Mouse (Mus musculus): Measurements from ENCODE around the gene Pprc1.

Pprc1 gene

DNA sequence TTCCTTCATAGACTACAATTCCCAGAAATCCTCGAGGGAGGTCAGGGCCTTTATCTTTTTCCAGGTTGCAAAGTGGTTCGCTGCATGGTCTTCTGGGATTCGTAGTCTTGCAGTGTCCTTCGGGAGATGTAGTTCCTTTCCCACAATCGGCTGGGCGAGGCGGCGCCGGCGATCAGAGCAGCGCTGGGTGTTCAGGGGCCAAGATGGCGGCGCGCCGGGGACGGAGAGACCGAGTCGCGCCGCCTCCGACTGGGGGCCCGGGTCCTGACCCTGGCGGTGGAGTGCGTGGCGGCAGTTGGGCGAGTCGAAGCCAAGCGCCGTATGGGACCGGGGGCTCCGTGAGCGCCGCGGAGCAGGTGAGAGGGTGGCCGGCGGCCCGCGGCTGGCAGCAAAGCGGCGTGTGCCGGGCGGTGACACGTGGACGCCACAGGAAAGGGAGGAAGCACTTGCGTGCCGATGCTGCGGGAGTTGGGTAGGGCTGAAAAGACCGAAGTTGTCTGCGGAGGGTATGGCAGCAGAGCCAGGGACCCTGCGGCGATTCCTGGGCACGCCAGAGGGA is 11.8 kb downstream of the Pprc1 start:
- DNase-seq (ENCODE audit: low spot score) = peak; percentile 92

DNA sequence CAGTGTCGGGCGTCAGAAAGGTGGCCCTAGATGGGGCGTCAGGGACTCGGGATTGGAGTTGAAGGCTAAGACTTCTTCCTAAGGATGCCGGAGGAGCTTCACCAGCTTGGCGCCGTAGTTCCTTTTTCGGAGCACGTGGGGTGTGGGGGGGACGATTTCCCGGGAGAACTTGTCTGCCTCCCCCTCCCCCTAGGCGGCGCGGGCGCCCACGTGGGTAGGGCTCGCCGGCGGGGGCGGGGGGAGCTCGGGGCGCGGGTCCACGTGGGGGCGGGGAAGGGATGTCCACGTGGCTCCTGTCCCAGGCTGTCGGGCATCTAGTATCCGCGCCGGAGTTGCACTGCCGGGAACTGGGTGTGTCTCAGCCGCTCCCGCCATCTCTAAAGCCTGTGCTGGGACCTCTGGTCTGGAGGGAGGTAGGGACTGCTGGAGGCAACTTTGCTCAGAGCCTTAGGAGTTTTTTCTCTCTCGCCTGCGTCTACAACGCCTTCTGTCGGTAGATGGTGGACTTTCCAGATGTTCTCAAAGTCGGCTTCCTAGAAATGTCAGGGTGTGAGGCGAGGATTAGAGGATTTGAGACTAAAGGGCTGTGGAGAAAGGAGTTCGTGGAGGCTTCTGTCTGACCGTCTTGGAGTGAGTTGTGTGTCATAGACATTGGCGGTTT is 12.4 kb downstream of the Pprc1 start:
- peak; percentile 81 for DNase-seq (ENCODE audit: low spot score)

DNA sequence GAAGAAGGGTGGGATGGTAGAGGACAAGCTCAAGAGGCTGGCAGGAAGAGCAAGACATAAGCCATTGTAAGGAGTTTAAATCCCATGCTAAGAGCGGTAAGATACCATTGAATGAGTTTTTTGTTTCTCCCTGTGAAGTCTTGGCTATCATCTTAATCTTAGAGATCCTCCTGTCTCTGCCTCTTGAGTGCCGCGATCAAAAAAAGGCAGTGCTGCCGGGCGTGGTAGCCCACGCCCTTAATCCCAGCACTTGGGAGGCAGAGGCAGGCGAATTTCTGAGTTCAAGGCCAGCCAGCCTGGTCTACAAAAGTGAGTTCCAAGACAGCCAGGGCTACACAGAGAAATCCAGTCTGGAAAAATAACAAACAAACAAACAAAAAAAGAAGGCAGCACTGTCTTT is 13.8 kb downstream of the Pprc1 start:
- DNase-seq (ENCODE audit: low spot score) = no peak

DNA sequence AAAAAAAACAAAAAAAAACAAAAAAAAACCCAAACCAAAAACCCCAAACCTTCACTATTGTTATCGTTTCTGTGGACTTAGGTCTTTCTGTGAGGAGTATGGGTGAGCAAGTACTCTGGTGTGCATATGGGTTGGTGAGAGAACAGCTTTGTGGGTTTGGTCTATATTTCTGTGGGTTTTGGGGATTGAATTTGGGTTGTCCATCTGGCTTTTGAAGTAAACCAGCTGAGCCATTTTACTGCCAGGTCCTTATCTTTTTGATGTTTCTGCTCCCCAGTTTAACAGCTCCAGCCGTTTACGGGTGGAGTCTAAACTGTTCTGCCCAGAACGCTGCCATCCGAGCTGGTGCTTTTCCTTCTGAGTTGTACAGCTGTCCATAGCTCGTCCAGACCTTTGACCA is 16.2 kb downstream of the Pprc1 start:
- no peak for DNase-seq (ENCODE audit: low spot score)

DNA sequence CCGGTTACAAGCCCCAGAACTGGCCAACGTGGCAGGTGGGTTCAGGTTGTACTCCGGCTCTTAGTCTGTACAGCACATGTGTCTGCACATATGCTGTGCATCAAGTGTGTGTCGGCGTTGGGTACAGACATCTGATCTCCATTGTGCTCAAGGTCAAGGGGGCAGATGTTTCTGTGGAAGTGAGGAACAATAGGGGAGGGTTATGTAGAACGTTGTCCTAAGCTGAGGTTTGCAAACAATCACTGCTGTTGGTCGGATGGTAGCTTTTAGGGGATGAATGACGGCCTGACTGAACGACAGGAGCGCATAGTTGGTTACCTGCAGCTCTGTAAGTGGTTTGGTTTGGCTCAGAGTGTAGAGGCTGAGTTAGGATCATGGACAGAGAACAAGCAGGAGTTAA is 23.4 kb downstream of the Pprc1 start:
- no peak for DNase-seq (ENCODE audit: low spot score)

DNA sequence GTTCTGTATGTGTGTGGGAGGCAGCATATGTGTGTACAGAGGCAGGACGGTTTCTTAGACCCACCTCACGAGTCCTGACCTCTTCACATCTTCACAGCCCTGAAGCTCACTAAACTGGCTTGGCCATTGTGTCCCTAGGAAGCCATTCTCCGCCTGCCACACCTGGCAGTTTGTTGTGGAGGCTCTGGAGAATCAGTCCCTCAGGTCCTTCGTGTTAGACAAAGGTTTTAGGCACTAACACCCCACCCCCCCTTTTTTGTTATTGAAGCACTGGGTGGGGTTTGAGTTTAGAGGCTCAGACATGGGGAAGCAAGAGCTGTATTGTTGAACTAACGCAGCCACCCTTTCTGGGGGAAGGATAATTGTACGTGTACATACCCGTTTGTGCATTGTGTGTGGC is 28.6 kb downstream of the Pprc1 start:
- DNase-seq (ENCODE audit: low spot score) = no peak

DNA sequence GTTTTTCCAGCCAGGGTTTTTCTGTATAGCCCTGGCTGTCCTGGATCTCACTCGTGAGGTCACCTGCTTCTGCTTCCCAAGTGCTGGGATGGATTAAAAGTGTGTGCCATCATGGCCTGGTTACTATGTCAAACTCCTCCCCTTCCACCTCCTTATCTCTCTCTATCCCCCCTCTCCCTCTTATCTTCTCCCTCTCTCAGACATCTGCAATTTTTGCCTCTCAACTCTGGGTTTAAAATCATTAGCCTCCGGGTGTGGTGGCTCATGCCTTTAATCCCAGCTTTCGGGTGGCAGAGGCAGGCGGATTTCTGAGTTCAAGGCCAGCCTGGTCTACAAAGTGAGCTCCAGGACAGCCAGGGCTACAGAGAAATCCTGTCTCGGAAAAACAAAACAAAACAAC is 29.6 kb downstream of the Pprc1 start:
- no peak for DNase-seq (ENCODE audit: low spot score)

DNA sequence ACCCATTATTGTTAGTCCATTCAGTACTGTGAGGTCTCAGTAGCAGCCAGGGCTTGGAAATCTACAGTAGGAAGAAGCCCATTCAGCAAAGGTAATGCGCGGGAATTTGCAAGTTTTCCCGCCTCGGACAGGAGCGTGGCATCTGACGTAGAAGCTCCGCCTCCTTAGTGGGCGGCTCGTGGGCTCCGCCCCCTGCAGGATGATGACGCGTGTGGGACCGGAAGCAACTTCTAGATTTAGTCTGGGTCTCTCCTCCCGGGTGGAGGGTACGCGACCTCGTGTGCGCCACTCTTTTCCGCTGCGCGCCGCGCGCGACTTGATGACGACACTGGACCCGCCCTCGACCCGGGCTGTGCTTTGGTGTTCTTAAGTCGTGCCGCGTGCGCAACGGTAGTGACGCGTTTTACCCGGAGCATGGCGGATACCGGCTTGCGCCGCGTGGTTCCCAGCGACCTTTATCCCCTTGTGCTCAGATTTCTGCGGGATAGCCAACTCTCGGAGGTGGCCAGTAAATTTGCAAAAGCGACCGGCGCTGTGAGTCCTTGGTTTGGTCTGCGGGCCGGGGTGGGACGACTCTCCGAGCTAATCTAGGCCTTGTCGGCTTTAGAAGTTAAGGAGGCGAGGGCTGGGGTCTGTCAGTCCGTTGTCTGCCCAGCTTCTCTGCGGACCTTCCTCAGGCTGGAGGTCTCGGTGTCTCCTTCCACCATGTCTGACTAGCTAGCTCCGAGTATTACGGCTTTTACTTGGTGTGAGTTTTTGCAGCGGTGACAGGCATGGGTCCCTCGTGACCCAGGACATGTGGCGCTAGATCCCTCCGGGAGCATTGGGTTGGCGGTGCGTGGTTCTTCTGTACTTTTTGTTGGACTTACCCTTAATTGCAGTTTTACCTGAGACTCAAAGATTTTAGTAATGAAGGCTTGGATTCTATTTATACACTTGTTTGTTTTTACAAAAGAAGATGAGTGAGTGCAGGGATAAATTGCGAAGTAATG is 31.2 kb downstream of the Pprc1 start, which contains the start of gene Nolc1:
Nolc1 (plus strand) TSS at position 248 of the 992 bp plus-strand sequence.
- peak; percentile 99 for DNase-seq (ENCODE audit: low spot score)

DNA sequence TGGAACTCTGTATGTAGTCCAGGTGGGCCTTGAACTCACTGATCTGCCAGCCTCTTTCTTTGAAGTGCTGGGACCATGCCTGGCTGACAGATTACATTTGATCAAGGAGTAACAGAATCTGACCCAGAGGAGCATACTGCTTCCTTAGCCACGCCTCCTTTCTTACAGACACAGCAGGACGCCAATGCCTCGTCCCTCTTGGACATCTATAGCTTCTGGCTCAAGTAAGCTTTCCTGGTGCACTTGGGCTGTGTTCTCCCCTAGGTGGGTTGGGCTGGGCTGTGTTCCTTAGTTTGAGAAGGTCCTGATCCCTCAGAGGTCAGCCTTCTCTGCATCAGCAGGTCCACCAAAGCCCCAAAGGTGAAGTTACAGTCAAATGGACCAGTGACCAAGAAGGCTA is 33.8 kb downstream of the Pprc1 start:
- DNase-seq (ENCODE audit: low spot score) = no peak

DNA sequence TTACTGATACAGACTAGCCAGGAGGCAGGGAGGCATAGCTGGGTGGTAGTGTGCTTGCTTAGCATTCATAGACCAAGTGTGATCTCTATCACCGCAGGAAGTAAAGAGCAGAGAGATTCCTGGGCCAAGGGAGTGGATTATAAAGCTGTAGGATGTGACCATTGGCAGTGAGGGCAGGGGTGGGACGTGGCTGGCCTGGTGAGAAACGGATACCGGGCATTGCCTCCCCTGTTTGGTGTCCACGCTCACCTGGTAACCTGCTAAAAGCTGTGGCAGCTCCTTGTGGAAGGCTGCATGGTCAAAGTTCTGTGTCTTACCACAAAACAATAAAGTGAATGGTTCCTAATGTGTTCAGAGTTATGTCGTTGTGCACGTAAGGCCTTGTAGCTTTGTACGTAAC is 40.5 kb downstream of the Pprc1 start:
- DNase-seq (ENCODE audit: low spot score) = no peak

DNA sequence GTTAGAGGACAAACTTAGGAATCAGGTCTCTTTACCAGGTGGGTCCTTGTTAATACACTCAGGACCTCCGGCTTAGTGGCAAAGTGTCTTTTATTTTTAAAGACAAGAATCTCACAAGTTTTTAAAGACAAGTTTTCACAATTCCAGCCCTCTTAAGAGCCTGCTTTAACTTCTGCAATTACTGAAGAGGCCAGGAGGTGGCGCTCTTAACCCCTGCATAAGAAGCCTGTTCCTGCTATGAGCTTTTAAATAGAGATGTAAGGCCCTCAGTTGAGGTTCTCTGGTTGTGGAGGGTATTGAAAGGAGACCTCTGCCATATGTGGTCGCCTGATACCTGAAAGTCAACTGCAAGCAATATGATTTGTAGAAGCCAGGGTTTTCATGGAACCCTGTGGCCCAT is 41.7 kb downstream of the Pprc1 start:
- DNase-seq (ENCODE audit: low spot score) = peak; percentile 44

DNA sequence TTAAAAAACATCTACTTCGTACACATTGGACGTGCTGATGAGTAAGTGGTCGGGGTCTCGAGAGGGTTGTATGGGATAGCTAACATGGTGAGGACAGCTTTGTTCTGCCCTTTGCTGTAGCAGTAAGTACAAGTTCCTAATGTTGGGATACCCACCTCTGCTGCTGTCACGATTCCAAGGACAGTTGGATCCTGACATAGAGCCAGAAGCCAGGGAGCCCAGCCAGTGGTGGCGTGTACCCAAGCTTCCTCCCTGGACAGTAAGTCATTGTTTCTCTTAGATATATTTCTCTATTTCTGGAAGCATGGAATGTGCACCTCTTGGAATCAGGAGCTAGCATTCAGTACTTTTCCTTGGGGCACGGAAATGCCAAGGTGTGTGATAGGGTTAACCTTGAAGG is 43.2 kb downstream of the Pprc1 start:
- no peak for DNase-seq (ENCODE audit: low spot score)

DNA sequence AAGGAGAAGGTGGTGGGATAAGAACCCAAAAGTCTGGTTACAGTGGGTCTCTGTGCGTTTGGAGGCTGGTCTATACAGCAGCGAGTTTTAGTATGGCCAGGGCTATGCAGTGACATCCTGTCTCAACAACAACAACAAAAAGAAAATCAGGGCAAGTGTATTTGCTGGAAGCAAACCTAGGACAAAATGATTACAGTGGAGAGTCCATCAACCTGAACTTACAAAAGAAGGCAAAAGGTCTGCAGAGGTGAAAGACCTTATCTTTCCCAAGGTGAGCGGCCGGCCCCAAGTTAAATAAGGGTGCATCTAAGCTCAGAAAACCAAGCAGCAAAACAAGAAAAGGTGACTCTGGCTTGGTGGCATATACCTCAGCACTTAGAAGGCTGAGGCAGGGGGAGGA is 47.0 kb downstream of the Pprc1 start:
- DNase-seq (ENCODE audit: low spot score) = no peak

DNA sequence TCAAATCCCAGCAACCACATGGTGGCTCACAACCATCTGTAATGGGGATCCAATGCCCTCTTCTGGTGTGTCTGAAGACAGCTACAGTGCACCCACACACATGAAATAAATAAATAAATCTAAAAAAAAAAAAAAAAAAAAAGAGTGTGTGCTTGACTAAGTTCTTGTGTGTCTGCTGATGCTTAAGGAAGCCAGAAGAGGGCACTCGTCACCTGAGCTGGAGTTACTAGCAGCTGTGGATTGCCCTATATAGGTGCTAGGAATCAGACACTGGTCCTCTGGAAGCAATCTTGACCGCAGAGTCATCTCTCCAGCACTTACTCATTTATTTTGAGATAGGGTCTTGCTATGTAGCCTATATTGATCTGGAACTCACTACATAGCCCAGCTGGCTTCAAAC is 49.5 kb downstream of the Pprc1 start:
- DNase-seq (ENCODE audit: low spot score) = no peak

DNA sequence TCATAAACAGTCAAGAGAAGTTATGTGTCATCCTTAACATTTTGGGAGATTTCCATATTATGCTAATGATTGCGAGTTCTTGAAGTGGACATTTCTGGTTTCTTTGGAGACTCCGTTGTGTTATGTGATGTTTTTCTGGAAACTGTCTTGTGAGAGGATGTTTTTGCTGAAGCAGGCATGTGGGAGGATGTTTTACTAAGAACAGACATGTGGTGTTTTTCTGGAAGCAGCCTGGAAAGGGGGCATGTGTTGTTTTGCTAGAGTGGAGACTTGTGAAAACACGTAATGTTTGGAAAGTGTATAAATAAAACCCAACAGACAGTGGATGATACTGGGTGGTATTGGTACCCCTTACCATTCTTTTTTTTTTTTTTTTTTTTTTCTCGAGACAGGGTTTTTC is 50.6 kb downstream of the Pprc1 start:
- no peak for DNase-seq (ENCODE audit: low spot score)

DNA sequence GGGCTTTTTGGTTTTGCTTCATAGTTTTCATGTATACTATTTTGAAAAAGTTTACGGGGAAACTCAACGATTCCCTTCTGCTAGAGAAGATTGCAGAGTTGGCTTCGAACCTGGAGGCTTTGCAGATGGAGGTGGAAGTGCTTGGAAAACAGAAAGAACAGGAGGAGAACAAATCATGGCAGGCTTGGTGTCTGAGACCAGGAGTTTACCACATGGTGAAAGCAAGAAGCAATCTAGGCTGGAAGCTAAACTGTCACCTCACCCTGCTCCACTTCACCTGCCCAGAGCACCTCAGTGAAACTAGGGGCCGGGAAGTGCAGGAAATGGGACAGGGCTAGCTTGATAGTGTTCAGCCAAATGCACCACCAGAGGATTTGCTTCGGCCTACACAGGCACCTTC is 51.7 kb downstream of the Pprc1 start:
- no peak for DNase-seq (ENCODE audit: low spot score)

DNA sequence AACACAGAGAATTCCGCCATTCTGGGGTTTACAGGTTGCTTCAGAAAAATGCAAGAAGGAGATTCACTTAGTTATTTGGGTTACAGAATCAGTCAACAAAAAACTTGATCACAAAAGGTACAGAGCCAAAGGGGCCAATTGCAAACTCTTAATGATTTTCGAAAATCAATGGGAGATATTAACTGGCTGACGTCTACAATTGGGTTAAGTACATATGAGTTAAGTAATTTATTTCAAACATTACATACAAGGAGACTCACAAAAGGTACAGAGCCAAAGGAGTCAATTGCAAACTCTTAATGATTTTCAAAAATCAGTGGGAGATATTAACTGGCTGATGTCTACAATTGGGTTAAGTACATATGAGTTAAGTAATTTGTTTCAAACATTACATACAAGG is 54.9 kb downstream of the Pprc1 start:
- DNase-seq (ENCODE audit: low spot score) = no peak

DNA sequence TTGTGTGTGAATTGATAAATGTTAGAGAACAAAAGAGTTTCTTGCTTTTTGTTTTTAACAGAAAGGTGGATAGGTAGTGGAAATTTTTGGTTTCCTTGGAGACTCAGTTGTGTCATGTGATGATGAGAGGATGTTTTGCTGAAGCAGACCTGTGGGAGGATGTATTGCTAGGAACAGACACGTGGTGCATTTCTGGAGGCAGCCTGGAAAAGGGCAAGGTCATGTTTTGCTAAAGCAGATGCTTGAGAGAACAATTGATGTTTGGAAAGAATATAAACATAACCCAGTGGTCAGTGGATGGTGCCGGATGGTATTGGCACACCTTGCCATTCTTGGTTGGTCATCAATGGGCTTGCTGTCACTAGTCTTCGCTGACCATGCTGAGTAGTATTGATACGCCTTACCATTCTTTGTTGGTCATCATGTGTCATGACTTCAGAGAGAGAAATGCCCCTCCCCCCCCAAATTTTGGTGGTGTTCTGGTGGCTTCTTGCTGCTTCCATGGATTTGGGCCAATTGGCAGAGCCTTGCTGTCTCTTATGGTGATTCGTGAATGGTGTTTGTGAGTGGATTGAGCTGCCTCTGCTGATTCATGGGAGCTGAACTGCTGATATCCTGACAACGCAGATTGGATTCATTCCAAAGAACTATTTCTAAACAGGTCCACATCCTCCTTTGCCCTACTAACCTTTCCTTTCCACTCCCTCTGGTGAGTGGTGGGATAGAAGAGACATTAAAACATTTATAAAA is 58.9 kb downstream of the Pprc1 start:
- no peak for DNase-seq (ENCODE audit: low spot score)

DNA sequence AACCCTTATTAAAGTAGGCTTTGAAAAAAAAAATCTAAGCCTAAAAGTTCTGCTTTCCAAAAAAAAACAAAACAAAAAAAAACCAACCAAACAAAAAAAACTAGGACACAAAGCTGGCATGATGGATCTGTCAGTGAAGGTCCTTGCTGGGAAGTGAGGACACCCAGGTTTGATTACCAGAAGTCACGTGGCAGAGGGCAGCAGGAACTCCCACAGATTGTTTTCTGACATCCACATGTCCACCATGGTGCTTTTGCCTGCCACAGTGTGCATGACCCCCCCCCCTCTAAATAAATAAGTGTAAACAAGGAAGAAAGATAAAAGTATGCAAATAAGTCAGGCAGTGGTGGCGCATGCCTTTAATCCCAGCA is 59.5 kb downstream of the Pprc1 start:
- no peak for DNase-seq (ENCODE audit: low spot score)

DNA sequence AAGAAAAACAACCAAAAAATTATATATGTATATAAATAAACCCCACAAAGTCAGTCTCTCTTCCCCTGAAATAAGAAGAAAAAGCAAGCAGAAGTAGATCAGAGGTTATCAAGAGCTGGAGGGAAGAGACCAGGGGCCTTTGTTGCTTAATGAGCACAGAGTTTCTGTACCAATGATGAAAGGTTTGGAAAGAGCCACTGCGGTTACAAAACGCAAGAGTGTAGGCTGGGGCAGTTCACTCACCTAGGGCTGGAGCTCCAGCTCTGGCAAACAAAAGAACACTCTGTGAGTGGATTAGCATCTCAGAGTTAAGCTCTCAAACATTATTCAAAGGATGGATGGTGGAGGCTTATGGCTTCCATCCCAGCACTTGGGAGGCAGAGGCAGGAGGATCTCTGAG is 65.5 kb downstream of the Pprc1 start:
- no peak for DNase-seq (ENCODE audit: low spot score)

DNA sequence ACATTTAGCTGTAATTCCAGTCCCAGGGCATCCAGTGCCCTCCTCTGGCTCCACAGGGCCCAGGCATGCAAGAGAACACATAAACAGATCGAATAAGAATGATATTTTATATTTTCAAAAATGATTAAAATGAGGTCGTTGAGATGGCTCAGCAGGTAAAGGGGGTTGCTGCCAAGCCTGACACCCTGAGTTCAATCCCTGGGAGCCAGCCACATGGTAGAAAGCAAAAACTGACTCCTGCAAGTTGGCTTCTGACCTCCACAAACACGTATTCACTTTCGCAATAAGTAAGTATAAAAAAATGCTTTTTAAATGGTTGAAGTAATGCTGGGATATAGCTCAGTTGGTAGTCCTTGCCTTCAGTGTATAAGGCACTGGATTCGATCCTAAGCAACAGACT is 66.1 kb downstream of the Pprc1 start:
- DNase-seq (ENCODE audit: low spot score) = no peak

DNA sequence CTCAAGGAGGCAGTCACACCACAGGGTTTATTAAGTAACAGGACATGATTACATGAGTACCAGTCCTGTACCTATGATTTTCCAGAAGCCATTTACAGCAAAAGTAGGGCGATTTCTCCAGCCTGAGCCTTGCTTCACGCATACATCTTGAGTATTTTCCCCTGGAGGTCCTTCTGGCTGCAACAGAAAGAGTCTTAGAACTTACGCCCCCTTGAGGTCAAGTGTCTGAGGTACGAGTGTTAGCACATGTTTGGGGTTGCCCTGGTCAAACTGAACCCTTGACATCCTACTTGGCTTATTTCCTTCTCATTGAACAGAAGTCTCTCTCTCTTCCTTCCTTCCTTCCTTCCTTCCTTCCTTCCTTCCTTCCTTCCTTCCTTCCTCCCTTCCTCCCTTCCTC is 69.9 kb downstream of the Pprc1 start:
- DNase-seq (ENCODE audit: low spot score) = no peak

DNA sequence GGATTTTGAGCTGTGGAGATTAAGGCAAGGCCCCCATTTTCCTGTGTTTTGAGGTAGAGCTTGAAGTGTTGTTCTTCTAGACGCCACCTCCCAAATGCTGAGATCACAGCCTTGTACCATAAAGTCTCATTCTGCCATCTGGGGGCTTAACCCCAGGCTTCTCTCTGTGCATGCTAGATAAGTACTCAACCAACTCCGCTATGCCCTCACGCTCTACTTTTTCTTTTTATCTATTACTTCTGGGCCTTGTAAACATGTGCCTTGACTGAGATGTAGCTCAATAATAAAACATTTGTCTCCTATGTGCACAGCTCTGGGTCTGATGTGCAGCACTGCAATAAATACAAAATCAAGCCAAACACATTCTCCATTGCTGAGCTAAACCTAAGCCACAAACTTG is 74.8 kb downstream of the Pprc1 start:
- DNase-seq (ENCODE audit: low spot score) = no peak
